Mouse (Mus musculus) heart, embryonic 13.5 days (tissue): Measurements from ENCODE around the gene Eml2. TPM values are rescaled to one million over a fixed set of nuclear protein-coding genes. Genes with fewer than 3 reads are reported as not detected.

Experiments
- ATAC-seq: fragments of 200-750 bp; cut with Nextera tagmentation; 2 replicates; pipeline ENCODE4 v1.8.0; 2017; ENCODE audit warnings: moderate TSS enrichment; ENCODE audit not compliant: insufficient number of reproducible peaks, low FRiP score, low TSS enrichment; ENCODE audit errors: extremely low read depth
- H3K27ac ChIP-seq: fragments of 300-500 bp; sonication (generic); replicated peaks from 2 replicates; pipeline ENCODE4 v1.5.1; 2015; ENCODE audit warnings: moderate library complexity, mild to moderate bottlenecking, inconsistent platforms
- H3K27me3 ChIP-seq: fragments of 300-500 bp; sonication (generic); replicated peaks from 2 replicates; pipeline ENCODE4 v1.6.1; 2015; ENCODE audit warnings: mild to moderate bottlenecking, inconsistent platforms
- H3K36me3 ChIP-seq: fragments of 300-500 bp; sonication (generic); 2 replicates; pipeline ENCODE4 v1.6.1; 2015; ENCODE audit warnings: mild to moderate bottlenecking, inconsistent platforms
- H3K4me1 ChIP-seq: fragments of 300-500 bp; sonication (generic); 2 replicates; pipeline ENCODE4 v1.6.1; 2015; ENCODE audit warnings: inconsistent platforms
- H3K4me2 ChIP-seq: fragments of 300-500 bp; sonication (generic); 2 replicates; pipeline ENCODE4 v1.6.1; 2015; ENCODE audit warnings: inconsistent platforms, mild to moderate bottlenecking, moderate library complexity
- H3K4me3 ChIP-seq: fragments of 300-500 bp; sonication (generic); 2 replicates; pipeline ENCODE4 v1.5.1; 2015; ENCODE audit warnings: moderate library complexity, mild to moderate bottlenecking, inconsistent platforms
- H3K9ac ChIP-seq: fragments of 300-500 bp; sonication (generic); 2 replicates; pipeline ENCODE4 v1.6.1; 2015; ENCODE audit warnings: inconsistent platforms, mild to moderate bottlenecking, moderate library complexity
- H3K9me3 ChIP-seq: fragments of 300-500 bp; sonication (generic); 2 replicates; pipeline ENCODE4 v1.6.1; 2016; ENCODE audit warnings: inconsistent platforms
- WGBS: fragments of 180-500 bp; shearing (Covaris S2); methylation state at CpG from one replicate; pipeline ENCODE4 v1.1.7; 2015; ENCODE audit warnings: mixed read lengths; 5-methylcytosine and 5-hydroxymethylcytosine counted together
- polyA plus RNA-seq: library from polyadenylated mRNA; unstranded; fragments of >200 nt; fragmentation: Nextera tagmentation; extraction: Ambion mirVana; gene quantifications from 2 replicates; pipeline ENCODE4 v1.2.1, GENCODE M21; 2015

Eml2 gene
- polyA plus RNA-seq, 1 experiment from 2014 or later, result 15.8 TPM

DNA sequence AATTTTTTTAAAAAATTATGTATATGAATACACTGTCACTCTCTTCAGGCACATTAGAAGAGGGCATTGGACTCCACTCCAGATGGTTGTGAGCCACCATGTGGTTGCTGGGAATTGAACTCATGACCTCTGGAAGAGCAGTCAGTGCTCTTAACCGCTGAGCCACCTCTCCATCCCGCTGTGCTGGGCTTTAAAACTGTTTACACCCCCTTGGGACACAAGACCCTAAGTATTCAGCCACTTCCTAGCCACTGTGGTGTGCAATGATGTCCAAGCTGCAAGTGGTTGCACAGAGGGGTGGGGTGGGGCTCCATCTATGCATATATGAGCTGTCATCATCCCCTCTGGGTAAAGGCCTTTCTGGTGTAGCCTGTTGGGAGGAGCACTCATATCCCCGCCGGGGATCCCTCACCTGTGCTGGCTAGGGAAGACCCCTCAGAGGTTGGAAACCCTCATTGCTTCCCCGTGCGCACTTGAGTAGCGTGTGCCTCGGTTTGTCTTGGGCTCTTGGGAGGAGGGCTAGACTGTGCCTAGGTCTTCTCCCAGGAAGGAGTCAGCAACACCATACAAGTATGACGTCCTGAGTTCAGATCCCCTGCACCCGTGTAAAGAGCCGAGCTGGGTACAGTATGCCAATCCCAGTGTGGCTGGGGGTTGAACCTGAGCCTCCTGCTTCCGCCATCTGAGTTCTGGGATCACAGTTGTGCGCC, 32.1 kb downstream of the Eml2 start:
- ATAC-seq, result no peak
- Histone ChIP-seq H3K4me3 (no peak overlapping the region), H3K4me2 (no peak overlapping the region), H3K27ac (no peak overlapping the region), H3K4me1 (peaks cover 17% of the 10 kb centered on the region), H3K9me3 (no peaks in the 10 kb centered on the region), H3K36me3 (peaks cover 35% of the 10 kb centered on the region), H3K9ac (no peak overlapping the region), H3K27me3 (peaks cover 11% of the 10 kb centered on the region)
- 77% methylated on average over 13 of the region's 13 CpGs for WGBS

DNA sequence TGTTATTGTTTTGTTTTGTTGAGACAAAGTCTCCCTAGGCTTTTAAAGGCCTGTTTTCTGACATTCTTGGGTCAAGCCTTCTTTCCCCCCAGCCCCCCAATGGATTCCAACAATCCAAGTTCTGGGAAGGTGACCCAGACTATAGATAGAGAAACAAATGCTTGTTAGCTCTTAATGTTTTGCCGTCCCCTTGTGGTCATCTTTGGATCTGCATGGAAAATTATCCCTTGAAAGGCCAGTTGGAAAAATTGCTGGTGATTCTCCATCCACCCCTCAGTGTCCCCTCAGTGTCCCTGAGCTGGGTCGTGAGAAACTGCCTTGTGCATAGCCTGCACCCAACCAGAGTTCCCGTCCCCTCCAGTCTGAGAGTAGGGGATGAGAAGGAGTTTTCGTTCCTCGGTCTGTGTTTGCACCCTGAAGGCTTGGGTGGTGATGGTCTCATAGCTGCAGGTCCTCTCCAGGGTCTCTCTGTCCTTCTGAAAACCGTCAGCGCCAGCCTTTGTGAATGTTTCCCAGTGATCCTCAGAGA, 32.8 kb downstream of the Eml2 start:
- Histone ChIP-seq H3K4me2 (no peak overlapping the region), H3K27ac (no peak overlapping the region), H3K9me3 (no peaks in the 10 kb centered on the region), H3K9ac (no peak overlapping the region), H3K27me3 (peaks cover 16% of the 10 kb centered on the region), H3K4me1 (peaks cover 17% of the 10 kb centered on the region), H3K4me3 (no peak overlapping the region), H3K36me3 (peaks cover 30% of the 10 kb centered on the region)
- ATAC-seq, result no peak
- WGBS, result 48% methylated on average over 7 of the region's 7 CpGs

DNA sequence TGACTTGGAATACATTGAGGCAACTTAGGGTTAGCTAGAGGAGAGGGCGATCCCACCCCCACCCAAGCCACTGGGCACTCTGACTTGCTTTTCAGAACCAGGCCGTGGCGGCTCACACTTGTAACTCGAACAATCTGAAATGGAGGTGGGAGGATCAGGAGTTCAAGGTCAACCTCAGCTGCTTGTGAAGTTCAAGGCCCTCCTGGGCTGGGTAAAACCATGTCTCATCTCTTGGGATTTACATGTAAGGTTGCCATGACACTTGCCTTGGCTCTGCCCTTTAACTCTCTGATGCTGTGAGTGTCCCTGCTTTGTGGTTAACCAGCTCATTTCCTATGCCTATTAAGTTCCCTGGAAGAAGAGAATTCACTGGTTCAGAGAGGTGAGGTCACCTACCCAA, 33.3 kb downstream of the Eml2 start:
- 81% methylated on average over 4 of the region's 4 CpGs for WGBS
- ATAC-seq, result no peak

DNA sequence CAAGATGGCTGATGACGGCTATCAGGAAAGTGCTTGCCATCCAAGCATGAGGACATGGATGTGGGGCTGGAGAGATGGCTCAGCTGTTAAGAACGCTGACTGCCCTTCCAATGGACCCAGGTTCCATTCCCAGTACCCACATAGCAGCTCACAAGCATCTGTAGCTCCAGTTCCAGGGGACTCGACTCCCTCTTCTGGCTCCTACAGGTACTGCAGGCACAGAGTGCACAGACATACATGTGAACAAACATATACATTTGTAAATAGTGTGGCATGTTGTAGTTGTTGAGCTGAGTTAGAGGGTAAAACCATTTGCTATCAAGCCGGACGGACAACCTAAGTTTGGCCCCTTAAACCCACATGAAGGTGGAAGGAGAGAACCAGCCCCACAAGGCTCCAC, 33.8 kb downstream of the Eml2 start:
- H3K9ac ChIP-seq, result no peak overlapping the region
- peaks cover 24% of the 10 kb centered on the region for H3K4me1 ChIP-seq
- 87% methylated on average over 5 of the region's 5 CpGs for WGBS
- no peak for ATAC-seq
- H3K27me3 ChIP-seq, result peaks cover 25% of the 10 kb centered on the region
- H3K36me3 ChIP-seq, result peaks cover 20% of the 10 kb centered on the region
- H3K9me3 ChIP-seq, result no peaks in the 10 kb centered on the region
- no peak overlapping the region for H3K4me2 ChIP-seq
- no peak overlapping the region for H3K27ac ChIP-seq
- H3K4me3 ChIP-seq, result no peak overlapping the region

More for the DNA sequence above, 33.3 kb downstream of the Eml2 start:
- Histone ChIP-seq H3K4me3 (no peak overlapping the region), H3K27ac (no peak overlapping the region), H3K9me3 (no peaks in the 10 kb centered on the region), H3K27me3 (peaks cover 21% of the 10 kb centered on the region), H3K4me2 (no peak overlapping the region), H3K4me1 (peaks cover 21% of the 10 kb centered on the region), H3K36me3 (peaks cover 25% of the 10 kb centered on the region), H3K9ac (no peak overlapping the region)

DNA sequence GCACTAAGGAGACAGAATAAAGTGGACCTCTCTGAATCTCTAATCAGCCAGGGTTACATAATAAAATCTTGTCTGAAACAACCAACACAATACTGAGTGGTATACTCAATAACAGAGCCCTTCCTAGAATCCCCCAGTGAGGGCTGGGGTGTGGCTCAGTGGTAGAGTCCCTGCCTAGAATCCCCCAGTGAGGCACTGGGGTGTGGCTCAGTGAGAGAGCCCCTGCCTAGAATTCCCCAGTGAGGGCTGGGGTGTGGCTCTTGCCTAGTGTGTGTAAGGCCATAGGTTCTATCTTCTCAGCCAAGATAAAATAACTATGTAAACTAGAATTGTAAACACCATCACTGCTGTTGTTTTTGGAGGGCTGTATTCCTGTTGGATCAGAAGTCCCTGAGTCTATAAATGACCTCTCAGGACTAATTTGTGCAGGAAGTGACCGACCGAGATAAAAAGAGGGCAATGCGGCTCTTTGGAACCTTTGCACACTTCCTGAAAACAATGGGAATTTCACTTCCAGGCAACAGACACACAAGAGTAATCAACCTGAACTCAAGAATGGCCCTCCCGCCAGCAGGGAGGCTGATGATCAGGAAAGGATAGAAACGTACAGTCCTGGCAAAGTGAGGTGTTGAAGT, 34.9 kb downstream of the Eml2 start:
- WGBS, result 52% methylated on average over 5 of the region's 5 CpGs
- ATAC-seq, result no peak
- H3K9ac ChIP-seq, result no peak overlapping the region
- peaks cover 8% of the 10 kb centered on the region; the same call in 1 of the 2 replicates for H3K36me3 ChIP-seq
- peaks cover 25% of the 10 kb centered on the region for H3K27me3 ChIP-seq
- no peak overlapping the region for H3K27ac ChIP-seq
- no peak overlapping the region for H3K4me3 ChIP-seq
- H3K4me1 ChIP-seq, result peaks cover 24% of the 10 kb centered on the region
- H3K4me2 ChIP-seq, result no peak overlapping the region
- H3K9me3 ChIP-seq, result no peaks in the 10 kb centered on the region

DNA sequence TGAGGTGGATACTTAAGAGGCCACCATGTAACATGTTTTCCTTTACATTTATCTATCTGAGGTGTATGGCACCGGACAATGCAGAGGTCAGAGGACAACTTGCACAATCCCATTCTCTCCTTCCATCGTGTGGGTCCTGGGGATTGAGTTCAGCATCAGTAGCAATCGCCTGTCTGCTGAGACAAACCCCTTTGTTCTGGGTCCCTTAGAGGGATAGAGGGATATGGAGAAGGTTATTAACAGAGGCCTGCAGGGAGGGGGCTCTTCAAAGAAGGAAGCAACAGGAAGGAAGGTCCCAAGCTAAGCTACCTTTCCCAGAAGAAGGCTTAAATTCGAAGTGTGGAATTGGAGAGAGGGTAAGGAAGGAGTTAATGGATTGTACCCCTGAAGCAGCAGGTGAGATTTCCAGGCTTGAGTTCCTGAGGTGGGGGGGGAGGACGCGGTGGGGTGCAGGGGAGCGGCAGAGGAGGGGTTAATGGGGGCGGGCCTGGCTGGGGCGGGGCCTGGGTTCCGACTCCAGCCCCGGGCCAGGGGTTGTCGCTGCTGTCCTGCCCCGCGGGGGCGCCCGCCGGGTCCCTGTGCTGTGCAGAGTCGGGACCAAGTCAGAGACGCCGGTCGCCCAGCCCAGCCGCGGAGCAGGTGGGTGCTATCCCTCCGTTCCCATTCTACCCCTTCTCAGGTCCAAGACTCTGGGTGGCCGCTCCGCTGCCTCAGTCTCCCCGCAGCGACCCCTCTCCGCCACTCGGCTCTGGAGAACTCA, 36.0 kb downstream of the Eml2 start, which contains the start of gene Gpr4:
Gene Gpr4, plus strand, starts transcription at position 543 of the 760 bp plus-strand sequence.
- Histone ChIP-seq H3K36me3 (0 out of 2 replicates have a peak, but pooled peaks cover 2% of the 10 kb centered on the region), H3K9me3 (no peaks in the 10 kb centered on the region), H3K27ac (no peak within 1 kb of the TSS), H3K4me1 (peaks cover 24% of the 10 kb centered on the region), H3K27me3 (peaks cover 29% of the 10 kb centered on the region), H3K4me3 (peak within 1 kb of the TSS; percentile 60), H3K4me2 (peak within 1 kb of the TSS; percentile 84), H3K9ac (peak within 1 kb of the TSS; percentile 80)
- peak; percentile 51; the same call in 1 of the 2 replicates for ATAC-seq
- WGBS, result 2% methylated on average over 26 of the region's 30 CpGs

DNA sequence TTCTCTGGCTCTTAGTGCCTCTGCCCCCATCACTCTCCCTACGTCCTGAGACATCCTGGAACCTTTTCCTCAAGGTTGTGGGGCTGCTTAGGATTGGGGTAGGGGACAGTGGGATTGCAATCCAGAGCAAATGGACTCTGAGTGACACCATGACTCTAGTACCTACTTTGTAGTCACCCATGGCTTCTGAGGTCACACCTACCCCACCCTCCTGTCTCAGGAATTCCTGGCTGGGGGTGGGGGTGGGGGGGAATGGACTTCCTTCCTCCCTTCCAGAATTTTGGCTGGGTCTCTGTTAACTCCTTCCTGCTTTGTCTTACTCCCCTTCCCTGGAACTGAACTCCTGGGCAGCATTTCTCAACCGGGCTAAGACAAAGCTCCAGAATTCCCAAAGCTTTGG, 37.2 kb downstream of the Eml2 start:
- Histone ChIP-seq H3K4me3 (peak overlapping the region; percentile 60; the same call in 1 of the 2 replicates), H3K27ac (no peak overlapping the region)
- 52% methylated on average over 2 of the region's 2 CpGs for WGBS

DNA sequence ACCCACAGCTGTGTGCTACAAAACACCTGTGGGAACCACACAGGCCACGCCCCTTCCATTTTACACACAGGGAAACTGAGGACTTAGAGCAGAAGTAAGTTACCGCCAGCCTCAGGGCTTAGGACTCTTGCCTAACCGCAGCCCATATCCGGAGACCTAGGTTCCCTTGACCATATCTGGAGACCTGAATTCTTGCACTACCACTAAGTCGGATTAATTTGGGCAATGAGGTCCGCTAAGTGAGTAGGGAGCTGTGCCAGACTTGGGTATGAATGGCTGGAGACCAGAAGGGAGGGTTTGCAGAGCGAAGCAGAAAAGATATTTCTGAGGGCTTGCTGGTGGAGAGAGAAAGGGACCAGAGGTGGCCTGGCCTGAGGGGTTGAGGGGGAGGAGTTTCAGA, 38.1 kb downstream of the Eml2 start:
- peaks cover 36% of the 10 kb centered on the region for H3K4me1 ChIP-seq
- H3K9ac ChIP-seq, result no peak overlapping the region
- no peak overlapping the region for H3K4me3 ChIP-seq
- 58% methylated on average over 7 of the region's 7 CpGs for WGBS
- peaks cover 29% of the 10 kb centered on the region for H3K27me3 ChIP-seq
- H3K4me2 ChIP-seq, result no peak overlapping the region
- no peaks in the 10 kb centered on the region for H3K9me3 ChIP-seq
- H3K36me3 ChIP-seq, result no peaks in the 10 kb centered on the region
- H3K27ac ChIP-seq, result no peak overlapping the region
- ATAC-seq, result no peak

More for the DNA sequence above, 37.2 kb downstream of the Eml2 start:
- no peak for ATAC-seq
- H3K27me3 ChIP-seq, result peaks cover 29% of the 10 kb centered on the region
- no peaks in the 10 kb centered on the region for H3K9me3 ChIP-seq
- no peaks in the 10 kb centered on the region for H3K36me3 ChIP-seq
- H3K4me2 ChIP-seq, result peak overlapping the region; percentile 84
- H3K4me1 ChIP-seq, result peaks cover 34% of the 10 kb centered on the region
- H3K9ac ChIP-seq, result no peak overlapping the region

DNA sequence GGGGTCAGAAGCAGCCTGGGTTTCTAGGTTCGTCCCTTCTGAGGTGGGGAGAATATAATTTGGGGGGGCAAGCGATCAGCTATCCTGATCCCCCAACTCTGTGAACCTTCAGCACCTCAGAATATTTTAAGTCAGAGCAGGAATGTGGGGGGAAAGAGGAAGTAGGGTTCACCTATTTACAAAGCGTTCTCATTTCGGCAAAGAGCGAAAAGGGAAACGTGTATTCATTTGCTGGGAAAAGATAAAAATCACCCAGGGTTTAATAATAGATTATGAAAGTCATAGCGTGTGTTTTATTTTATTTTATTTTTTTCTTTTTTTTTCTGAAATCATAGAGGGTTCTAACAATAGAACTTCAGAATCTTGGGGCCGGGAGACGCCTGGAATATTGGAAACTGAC, 38.7 kb downstream of the Eml2 start:
- no peaks in the 10 kb centered on the region for H3K9me3 ChIP-seq
- 61% methylated on average over 9 of the region's 9 CpGs for WGBS
- peaks cover 36% of the 10 kb centered on the region for H3K4me1 ChIP-seq
- no peak for ATAC-seq
- H3K36me3 ChIP-seq, result no peaks in the 10 kb centered on the region
- no peak overlapping the region for H3K27ac ChIP-seq
- peaks cover 29% of the 10 kb centered on the region for H3K27me3 ChIP-seq
- no peak overlapping the region for H3K9ac ChIP-seq
- H3K4me2 ChIP-seq, result no peak overlapping the region
- H3K4me3 ChIP-seq, result no peak overlapping the region

DNA sequence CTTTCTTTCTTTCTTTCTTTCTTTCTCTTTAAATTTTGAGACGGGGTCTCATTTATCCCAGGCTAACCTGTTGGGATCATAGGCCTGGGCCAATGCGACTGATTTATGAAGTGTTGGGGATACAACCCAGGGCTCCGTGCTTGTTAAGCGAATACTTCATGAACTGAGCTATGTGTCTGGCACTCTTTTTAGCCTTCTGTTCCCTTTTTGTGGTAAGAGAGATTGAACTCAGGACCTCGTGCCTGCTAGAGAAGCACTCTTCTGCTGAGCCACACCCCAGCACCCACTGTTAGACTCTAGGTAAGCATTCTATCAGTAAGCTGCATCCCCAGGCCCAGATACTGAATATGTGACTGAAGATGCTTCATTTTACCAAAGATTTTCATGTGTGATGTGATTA, 41.3 kb downstream of the Eml2 start:
- no peak for ATAC-seq
- H3K4me2 ChIP-seq, result no peak overlapping the region
- peaks cover 27% of the 10 kb centered on the region for H3K4me1 ChIP-seq
- no peak overlapping the region for H3K9ac ChIP-seq
- H3K27me3 ChIP-seq, result peaks cover 24% of the 10 kb centered on the region
- 0 out of 2 replicates have a peak, but pooled peaks cover 5% of the 10 kb centered on the region for H3K36me3 ChIP-seq
- H3K27ac ChIP-seq, result 0 out of 2 replicates have a peak overlapping the region, but pooled peaks have one; percentile 12
- no peak overlapping the region for H3K4me3 ChIP-seq
- H3K9me3 ChIP-seq, result no peaks in the 10 kb centered on the region
- WGBS, result 50% methylated on average over 5 of the region's 5 CpGs

DNA sequence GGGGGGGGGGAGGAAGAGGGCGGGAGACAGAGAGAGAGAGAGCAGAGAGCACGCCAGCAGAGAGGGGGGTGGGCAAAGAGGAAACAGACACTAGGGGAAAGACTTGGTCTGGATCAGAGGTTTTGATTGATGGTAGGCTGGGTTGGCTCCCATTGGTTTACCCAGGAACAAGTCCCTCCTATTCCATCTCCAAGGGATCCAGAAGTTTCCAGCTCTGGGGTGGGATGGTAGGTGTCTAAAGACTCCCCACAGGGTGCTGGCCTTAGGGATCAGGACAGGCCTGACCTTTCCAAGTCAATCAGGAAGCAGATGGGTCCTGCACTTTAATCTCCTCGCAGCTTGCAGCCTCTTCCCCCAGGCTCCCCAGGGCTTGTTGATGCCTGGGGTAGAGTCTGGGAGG, 41.7 kb downstream of the Eml2 start:
- H3K4me3 ChIP-seq, result no peak overlapping the region
- H3K9me3 ChIP-seq, result no peaks in the 10 kb centered on the region
- ATAC-seq, result no peak
- H3K27me3 ChIP-seq, result peaks cover 22% of the 10 kb centered on the region
- no peak overlapping the region for H3K4me2 ChIP-seq
- H3K36me3 ChIP-seq, result 0 out of 2 replicates have a peak, but pooled peaks cover 5% of the 10 kb centered on the region
- peak overlapping the region; percentile 59; the same call in 1 of the 2 replicates for H3K9ac ChIP-seq
- H3K27ac ChIP-seq, result 0 out of 2 replicates have a peak overlapping the region, but pooled peaks have one; percentile 12
- peaks cover 23% of the 10 kb centered on the region for H3K4me1 ChIP-seq
- 14% methylated on average over 3 of the region's 3 CpGs for WGBS
